8 mouse cellular contexts compared by ENCODE assay signal in genomic region chr12:8771844-8772380, GRCm38 (mm10). TPM values are rescaled to one million over a fixed set of nuclear protein-coding genes. Genes with fewer than 3 reads are reported as not detected.
DNase-seq lines count a peak whose midpoint lies in the region; ATAC-seq lines count a peak whose summit lies in the region.

No protein-coding gene starts in this region.

- peak overlapping the region; percentile 78 for H3K9ac ChIP-seq in hindbrain, embryonic 16.5 days (ENCODE audit: low read depth, low read length)
- H3K9ac ChIP-seq in midbrain, embryonic 11.5 days (ENCODE audit: low read length) = peak overlapping the region; percentile 94

- peaks cover 16% of the 10 kb centered on the region for H3K36me3 ChIP-seq in forebrain, embryonic 10.5 days (replicated peaks)
- H3K36me3 ChIP-seq in hindbrain, embryonic 16.5 days (ENCODE audit: control insufficient read depth, insufficient read depth, low read length) = no peaks in the 10 kb centered on the region
- H3K36me3 ChIP-seq in midbrain, embryonic 11.5 days (ENCODE audit: control insufficient read depth, insufficient read depth, low read length) = no peaks in the 10 kb centered on the region

- under 1% methylated on average over 37 of the region's 37 CpGs for WGBS in forebrain, embryonic 10.5 days
- WGBS in hindbrain, embryonic 16.5 days = under 1% methylated on average over 36 of the region's 37 CpGs
- WGBS in midbrain, embryonic 11.5 days = under 1% methylated on average over 37 of the region's 37 CpGs

- peak overlapping the region; percentile 100 for H3K4me2 ChIP-seq in hindbrain, embryonic 16.5 days (ENCODE audit: low read length)
- H3K4me2 ChIP-seq in midbrain, embryonic 11.5 days = peak overlapping the region; percentile 90

- DNase-seq in kidney, postnatal 14 days = peak; percentile 40
- DNase-seq in kidney, adult 11 months = no peak
- peak; percentile 73 for DNase-seq in MN1 (ENCODE audit: low spot score)
- DNase-seq in forebrain, embryonic 10.5 days (ENCODE audit: extremely low spot score, low spot score) = peak; percentile 64
- no peak for DNase-seq in midbrain, embryonic 11.5 days (ENCODE audit: low spot score, missing footprints)
- DNase-seq in layer of hippocampus, adult 9-10 months (ENCODE audit: low spot score) = no peak
- DNase-seq in urinary bladder, postnatal 4 days (ENCODE audit: low spot score in 2 of 2) = no peak

- H3K4me1 ChIP-seq in forebrain, embryonic 10.5 days = peaks cover 45% of the 10 kb centered on the region
- H3K4me1 ChIP-seq in hindbrain, embryonic 16.5 days (ENCODE audit: control insufficient read depth, insufficient read depth, low read depth, low read length) = peaks cover 14% of the 10 kb centered on the region
- H3K4me1 ChIP-seq in midbrain, embryonic 11.5 days (ENCODE audit: control insufficient read depth, insufficient read depth, low read length) = peaks cover 15% of the 10 kb centered on the region

- peaks cover 3% of the 10 kb centered on the region; the same call in 1 of the 2 replicates for H3K27me3 ChIP-seq in forebrain, embryonic 10.5 days (ENCODE audit: poor library complexity, severe bottlenecking)
- H3K27me3 ChIP-seq in hindbrain, embryonic 16.5 days (replicated peaks; ENCODE audit: control insufficient read depth, insufficient read depth, low read length) = no peaks in the 10 kb centered on the region
- H3K27me3 ChIP-seq in midbrain, embryonic 11.5 days (ENCODE audit: control insufficient read depth, insufficient read depth, low read length) = no peaks in the 10 kb centered on the region

- peak; percentile 31 for ATAC-seq in hindbrain, embryonic 16.5 days
- ATAC-seq in midbrain, embryonic 11.5 days (ENCODE audit: low FRiP score) = peak; percentile 20

- H3K27ac ChIP-seq in forebrain, embryonic 10.5 days = peak overlapping the region; percentile 97
- H3K27ac ChIP-seq in hindbrain, embryonic 16.5 days (ENCODE audit: low read depth, low read length) = peak overlapping the region; percentile 71
- H3K27ac ChIP-seq in midbrain, embryonic 11.5 days (ENCODE audit: low read depth, low read length) = peak overlapping the region; percentile 60

- peak overlapping the region; percentile 96 for H3K4me3 ChIP-seq in forebrain, embryonic 10.5 days
- peak overlapping the region; percentile 82 for H3K4me3 ChIP-seq in hindbrain, embryonic 16.5 days (ENCODE audit: low read length)
- peak overlapping the region; percentile 71 for H3K4me3 ChIP-seq in midbrain, embryonic 11.5 days (ENCODE audit: low read depth, low read length)

- H3K9me3 ChIP-seq in forebrain, embryonic 10.5 days = no peaks in the 10 kb centered on the region
- H3K9me3 ChIP-seq in hindbrain, embryonic 16.5 days (ENCODE audit: control insufficient read depth, low read length) = no peaks in the 10 kb centered on the region
- no peaks in the 10 kb centered on the region for H3K9me3 ChIP-seq in midbrain, embryonic 11.5 days (ENCODE audit: control insufficient read depth, low read length)

RNA-seq across cellular contexts. Expression of gene Sdc1, which starts 0.8 kb away (rescaled TPM):
- polyA plus RNA-seq in forebrain, embryonic 10.5 days (2016; fragmentation: Nextera tagmentation; extraction: Ambion mirVana) = 133 and 140 TPM in 2 replicates
- polyA plus RNA-seq in hindbrain, embryonic 16.5 days (2015; fragmentation: Nextera tagmentation; extraction: Ambion mirVana) = 18.0 and 21.5 TPM in 2 replicates
- polyA plus RNA-seq in midbrain, embryonic 11.5 days (2014; fragmentation: Nextera tagmentation; extraction: Ambion mirVana) = 67.9 and 73.8 TPM in 2 replicates

Comparison
In these comparisons a context has a peak if more than half of its experiments do, and no peak if none do; other contexts are left out.
1. DNase-seq: peak in kidney, postnatal 14 days (single experiment), MN1 (single experiment) and forebrain, embryonic 10.5 days (single experiment); none in kidney, adult 11 months (single experiment), midbrain, embryonic 11.5 days (single experiment), layer of hippocampus, adult 9-10 months (single experiment) and urinary bladder, postnatal 4 days (0 of 2).
2. Peak in every context shown above with its lines, with median percentiles within 50 percentile points of each other: H3K27ac ChIP-seq and H3K4me3 ChIP-seq.